Mouse (Mus musculus): Measurements from ENCODE around the gene Acnat2.
"Not testable (repeated sequence)": the region's sequence is repeated elsewhere in the genome, so short reads cannot be mapped to it uniquely, and the experiment has no call there.

The Acnat2 gene

DNA sequence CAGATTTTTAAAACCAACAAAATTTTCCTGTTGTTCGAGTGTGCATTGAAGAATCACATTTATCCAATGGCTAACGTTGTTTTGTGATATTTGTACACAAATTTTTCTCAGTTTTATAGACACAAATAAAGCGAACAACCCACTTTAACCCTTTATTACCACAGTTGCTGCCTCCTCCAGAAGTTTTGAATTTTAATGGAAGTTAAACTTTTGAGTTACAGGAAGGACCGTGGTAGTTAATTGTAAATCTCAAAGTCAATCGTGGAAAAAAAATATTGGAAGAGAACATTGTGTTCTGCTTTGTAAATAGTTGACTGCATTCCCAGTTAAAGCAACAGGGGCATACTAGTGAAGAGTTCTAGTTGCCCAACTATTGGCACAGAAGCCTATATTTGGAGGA, at the start of gene Acnat2:
Acnat2 (minus strand) TSS at position 195 of the 400 bp plus-strand sequence.
- DNase-seq (ENCODE audit: low spot score), result not testable (repeated sequence)

DNA sequence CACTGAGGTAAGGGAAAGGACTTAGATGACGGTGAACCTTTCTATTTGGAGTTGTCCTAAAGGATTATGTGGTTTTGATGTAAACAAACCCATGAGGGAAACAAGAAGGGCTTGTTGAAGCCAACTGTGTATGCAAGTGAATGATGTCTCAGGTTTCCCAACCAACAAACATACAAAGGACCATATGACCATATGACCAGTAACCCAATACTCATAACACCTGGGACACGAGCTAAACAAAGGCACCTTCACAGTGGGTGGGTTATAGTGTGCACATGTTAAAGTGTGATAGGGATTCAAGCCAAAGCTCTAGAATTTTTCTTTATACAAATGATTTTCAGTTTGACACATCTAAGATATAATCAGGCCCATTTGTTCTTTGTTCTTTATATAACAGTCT, 48.2 kb upstream of the Acnat2 start:
- no peak for DNase-seq (ENCODE audit: low spot score)

DNA sequence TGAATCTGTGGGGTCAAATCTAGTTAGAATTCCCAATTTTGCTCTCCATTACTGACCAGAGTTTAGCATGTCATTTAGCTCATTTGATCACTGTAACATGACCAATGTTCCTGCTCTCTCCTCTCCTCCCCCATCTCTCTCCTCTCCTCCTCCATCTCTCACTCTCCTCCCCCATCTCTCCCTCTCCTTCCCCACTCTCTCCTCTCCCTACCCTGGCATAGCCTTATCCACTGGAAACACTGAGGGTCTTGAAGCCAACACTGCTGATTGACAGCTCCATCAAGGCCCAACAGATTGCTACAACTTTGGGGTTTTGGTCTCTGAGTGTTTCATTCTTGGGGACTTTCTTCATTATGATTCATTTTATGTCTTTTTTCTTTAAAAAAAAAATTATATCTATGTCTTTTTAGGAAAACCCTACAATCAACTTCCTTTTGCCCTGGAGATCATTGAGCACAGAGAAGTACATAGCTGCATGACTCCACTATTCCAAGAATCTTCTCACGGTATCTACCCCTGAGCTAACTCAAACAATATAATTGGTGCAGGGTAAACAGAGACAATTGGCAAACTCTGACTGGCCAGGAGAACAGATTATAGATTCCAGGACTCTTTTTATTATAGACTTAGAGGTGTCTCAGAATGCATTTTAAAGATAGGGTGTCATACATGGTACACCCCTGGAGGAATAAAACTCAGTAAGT, 44.0 kb upstream of the Acnat2 start:
- no peak for DNase-seq (ENCODE audit: low spot score)

DNA sequence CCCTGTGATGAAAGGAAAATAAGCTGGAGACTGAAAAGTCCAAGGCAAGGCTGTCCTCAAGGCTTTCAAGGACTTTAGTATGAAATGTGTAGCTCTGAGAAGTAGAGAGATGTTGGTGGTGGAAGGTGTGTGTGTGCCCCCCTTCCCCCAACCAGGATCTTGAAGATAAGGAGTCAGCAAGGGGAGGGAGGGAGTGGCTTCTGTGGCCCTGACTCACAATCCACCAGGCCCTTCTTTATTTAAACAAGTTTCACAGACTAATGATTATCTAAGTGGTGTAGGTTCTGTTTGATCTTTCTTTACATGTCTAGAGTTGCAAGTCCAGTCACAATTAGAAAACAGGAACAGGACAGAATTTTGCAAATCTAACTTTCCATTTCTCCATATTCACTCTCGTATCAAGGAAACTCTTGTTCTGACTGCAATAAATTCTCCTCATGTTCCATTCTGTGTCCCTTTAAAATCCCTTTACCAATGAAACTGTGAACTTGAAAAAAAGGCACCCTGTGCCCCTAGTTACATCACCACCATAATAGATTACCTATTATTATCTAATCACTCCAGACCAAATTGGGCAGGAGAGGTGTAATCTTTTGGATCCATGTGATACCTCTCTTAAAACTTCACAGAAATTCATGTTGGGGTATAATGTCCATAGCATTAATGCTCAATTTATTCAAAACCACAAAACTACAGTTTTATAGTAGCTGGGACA, 43.3 kb upstream of the Acnat2 start:
- not testable (repeated sequence) for DNase-seq (ENCODE audit: low spot score)

DNA sequence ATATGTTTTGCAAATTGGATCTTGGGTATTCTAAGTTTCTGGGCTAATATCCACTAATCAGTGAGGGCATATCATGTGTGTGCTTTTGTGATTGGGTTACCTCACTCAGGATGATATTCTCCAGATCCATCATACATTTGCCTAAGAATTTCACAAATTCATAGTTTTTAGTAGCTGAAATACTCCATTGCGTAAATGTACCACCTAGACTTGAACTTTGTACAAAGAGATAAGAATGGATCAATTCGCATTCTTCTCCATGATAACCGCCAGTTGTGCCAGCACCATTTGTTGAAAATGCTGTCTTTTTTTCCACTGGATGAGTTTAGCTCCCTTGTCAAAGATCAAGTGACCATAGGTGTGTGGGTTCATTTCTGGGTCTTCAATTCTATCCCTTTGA, 29.0 kb upstream of the Acnat2 start:
- DNase-seq (ENCODE audit: low spot score), result not testable (repeated sequence)

DNA sequence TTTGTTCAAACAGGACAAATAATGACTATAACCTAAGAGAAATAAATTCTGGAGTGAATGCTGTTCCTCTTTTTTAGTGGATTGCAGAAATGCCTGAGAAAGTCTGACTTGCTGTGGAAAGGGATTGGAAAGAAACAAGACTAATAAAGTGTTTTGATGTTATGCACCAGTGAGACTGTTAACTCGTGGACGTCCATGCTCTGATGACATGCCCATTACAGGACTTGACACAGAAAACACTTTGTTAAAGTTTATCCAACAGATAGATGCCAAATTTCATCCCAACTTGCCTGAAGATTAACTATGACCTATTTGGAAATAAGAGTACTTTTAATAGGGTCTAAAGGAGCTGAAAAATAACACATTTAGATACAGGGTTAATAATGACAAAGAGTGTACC, 2.2 kb upstream of the Acnat2 start:
- not testable (repeated sequence) for DNase-seq (ENCODE audit: low spot score)

DNA sequence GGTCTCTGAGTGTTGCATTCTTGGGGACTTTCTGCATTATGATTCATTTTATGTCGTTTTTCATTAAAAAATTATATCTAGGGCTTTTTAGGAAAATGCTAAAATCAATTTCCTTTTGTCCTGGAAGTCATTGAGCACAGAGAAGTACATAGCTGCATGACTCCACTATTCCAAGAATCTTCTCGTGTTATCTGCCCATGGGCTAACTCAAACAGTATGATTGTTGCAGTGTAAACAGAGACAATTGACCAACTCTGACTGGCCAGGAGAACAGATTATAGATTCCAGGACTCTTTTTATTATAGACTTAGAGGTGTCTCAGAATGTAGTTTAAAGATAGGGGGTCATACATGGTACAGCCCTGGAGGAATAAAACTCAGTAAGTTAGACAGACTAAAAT, 21.1 kb downstream of the Acnat2 start:
- DNase-seq (ENCODE audit: low spot score), result no peak

DNA sequence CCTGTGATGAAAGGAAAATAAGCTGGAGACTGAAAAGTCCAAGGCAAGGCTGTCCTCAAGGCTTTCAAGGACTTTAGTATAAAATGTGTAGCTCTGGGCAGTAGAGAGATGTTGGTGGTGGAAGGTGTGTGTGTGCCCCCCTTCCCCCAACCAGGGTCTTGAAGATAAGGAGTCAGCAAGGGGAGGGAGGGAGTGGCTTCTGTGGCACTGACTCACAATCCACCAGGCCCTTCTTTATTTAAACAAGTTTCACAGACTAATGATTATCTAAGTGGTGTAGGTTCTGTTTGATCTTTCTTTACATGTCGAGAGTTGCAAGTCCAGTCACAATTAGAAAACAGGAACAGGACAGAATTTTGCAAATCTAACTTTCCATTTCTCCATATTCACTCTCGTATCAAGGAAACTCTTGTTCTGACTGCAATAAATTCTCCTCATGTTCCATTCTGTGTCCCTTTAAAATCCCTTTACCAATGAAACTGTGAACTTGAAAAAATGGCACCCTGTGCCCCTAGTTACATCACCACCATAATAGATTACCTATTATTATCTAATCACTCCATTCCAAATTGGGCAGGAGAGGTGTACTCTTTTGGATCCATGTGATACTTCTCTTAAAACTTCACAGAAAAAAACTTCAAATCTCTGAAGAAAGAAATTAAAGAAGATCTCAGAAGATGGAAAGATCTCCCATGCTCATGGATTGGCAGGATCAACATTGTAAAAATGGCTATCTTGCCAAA, 24.2 kb downstream of the Acnat2 start:
- not testable (repeated sequence) for DNase-seq (ENCODE audit: low spot score)

DNA sequence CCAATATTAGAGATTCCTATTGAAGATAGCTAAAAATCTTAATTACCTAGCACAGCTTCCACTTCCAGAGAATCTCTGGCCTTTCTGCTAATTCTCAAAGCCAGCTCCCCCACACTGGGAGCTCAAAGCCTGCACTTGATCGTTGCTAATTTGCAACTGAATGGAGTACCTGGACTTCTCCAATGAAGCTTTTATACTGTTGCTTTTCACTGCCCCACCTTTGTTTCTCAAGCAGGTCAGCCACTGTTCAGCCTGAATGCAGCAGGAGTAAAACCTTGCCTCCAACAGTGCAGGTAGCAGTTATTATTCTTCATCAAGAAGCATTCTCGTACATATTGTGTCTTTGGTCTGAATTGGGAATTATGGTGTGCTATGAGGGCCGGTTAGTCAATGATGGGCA, 39.9 kb downstream of the Acnat2 start:
- DNase-seq (ENCODE audit: low spot score), result not testable (repeated sequence)

DNA sequence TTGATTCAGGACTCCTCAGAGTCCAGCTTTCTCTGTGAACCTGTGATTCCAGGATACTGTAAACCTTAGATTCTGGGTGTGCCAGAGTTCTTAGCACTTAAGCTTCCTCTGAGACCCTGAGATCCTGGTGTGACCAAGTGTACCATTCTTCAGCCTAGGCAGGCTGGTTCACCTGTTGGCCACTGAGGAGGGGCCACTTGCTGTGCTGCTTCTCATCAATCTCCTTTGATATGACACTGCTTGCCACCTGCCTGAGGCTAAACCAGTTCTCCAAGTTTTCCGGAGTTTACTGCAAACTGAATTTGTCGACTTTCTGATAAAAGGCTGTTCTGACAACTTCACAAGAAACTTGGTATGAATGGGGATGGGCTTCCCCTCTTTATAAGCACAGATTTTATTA, 50.9 kb downstream of the Acnat2 start:
- no peak for DNase-seq (ENCODE audit: low spot score)

DNA sequence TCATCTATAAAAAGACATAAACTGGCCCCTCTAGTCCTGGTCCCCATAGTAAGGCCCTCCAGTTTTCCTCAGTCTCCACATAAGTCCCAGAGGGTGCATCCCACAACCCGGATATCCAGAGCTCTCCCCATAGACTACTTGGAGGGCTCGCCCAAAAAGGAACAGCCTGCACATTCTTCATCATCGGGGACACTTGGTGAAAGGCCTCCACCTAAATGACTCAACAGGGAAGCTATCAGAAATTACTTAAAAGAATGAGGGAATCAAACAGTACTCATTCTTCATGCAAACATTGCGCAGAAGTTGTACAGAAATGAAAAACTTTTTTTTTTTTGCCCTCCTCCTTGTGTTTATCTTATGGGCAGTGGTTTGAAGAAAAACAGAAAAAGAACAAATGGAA, 57.5 kb downstream of the Acnat2 start:
- DNase-seq (ENCODE audit: low spot score), result no peak

DNA sequence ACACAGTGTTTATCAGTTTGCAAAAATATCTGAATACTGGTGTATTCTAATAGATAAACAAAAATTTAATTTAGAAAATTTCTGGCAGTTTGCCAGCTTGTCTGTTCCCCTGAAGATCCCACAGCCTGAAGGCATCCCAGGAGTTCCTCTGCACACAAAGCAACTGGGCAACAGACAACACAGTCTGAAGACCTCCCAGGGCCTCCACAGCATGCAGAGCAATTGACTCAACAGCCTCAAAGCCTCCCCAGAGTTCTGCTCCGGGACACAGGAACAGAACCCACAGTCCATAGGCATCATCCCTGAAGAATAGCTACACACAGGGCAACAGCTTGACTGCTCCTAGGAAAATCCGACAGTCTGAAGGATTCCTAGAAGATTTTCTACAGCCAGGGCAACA, 59.3 kb downstream of the Acnat2 start:
- no peak for DNase-seq (ENCODE audit: low spot score)

DNA sequence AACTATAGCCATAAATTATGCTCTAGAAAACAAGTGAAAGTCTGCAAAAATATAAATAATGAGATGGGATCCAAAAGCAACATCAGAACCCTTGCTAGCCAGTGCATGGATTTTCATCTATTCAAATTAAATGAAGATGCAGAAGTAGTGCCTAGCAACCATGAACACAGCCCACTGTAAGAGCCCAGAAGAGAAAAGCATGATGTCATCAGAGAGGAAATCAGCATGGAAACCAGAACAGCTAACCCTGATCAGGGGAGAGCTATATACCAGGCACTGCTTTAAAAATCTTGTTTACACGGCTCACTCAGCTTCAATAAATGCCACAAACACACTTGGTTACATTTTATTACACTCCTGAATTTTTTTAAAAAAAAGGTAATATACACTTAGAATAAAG, 60.0 kb downstream of the Acnat2 start:
- not testable (repeated sequence) for DNase-seq (ENCODE audit: low spot score)

DNA sequence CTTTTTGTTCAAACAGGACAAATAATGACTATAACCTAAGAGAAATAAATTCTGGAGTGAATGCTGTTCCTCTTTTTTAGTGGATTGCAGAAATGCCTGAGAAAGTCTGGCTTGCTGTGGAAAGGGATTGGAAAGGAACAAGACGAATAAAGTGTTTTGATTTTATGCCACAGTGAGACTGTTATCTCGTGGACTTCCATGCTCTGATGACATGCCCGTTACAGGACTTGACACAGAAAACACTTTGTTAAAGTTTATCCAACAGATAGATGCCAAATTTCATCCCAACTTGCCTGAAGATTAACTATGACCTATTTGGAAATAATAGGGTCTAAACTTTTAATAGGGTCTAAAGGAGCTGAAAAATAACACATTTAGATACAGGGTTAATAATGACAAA, 67.9 kb downstream of the Acnat2 start:
- DNase-seq (ENCODE audit: low spot score), result not testable (repeated sequence)

DNA sequence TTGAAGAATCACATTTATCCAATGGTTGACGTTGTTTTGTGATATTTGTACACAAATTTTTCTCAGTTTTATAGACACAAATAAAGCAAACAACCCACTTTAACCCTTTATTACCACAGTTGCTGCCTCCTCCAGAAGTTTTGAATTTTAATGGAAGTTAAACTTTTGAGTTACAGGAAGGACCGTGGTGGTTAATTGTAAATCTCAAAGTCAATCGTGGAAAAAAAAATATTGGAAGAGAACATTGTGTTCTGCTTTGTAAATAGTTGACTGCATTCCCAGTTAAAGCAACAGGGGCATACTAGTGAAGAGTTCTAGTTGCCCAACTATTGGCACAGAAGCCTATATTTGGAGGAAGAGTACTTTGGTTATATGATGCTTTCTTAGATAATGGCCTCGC, 70.0 kb downstream of the Acnat2 start:
- DNase-seq (ENCODE audit: low spot score), result not testable (repeated sequence)

All from ovary, postnatal 10 days (tissue).